Mouse (Mus musculus): ENCODE measurements around the gene Mylip. TPM values are rescaled to one million over a fixed set of nuclear protein-coding genes. Genes with fewer than 3 reads are reported as not detected.

The Mylip gene
- polyA plus RNA-seq, 1 experiment, result not detected

DNA sequence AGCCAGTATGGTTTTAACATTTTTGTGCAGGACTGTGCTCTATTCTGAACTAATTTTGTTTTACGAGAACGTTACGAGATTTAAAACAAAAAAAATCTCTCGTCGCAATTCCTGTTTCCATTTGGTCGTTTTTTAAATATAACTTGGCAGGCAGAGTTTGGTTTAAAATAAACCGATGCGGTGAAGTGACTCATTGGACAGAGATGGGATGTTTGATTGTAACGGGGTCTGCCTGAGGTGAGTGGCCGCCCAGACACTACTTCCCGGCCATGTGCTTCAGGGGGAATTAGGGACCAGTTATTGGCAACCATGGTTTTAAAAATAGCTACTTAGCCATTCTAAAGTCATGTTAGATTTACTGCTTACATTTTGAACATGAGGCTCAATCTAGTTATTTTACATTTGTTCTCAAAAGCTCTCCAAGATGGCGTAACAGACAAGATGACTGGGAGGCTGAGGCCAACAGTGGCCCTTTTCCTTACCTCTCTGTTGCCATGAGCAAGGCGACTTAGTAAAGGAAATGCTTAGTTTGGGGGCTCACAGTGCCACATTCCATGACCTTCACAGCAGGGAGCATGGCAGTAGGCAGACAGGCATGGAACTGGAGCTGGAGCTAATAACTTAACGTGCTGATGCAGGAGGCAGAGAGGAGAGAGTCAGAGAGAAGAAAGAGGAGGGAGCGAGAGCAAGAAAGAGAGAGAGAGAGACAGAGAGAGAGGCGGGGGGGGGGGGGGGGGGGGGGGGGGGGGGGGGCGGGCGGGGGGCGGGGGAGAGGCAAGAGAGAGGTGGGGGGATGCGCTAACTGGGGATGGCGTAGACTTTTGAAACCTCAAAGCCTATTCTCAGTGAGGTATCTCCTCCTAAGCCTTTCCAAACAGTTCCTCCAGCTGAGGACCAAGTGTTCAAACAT, 8.6 kb downstream of the Mylip start:
- peaks cover 4% of the 10 kb centered on the region; the same call in 1 of the 2 replicates for H3K4me1 ChIP-seq (ENCODE audit: control insufficient read depth, insufficient read depth, low read length)
- 77% methylated on average over 17 of the region's 21 CpGs for WGBS
- TF ChIP-seq POLR2A (IDR thresholded peaks at IDR 0.05; ENCODE audit: insufficient read depth, low read depth, low read length) (no peak), CTCF (IDR thresholded peaks at IDR 0.05; ENCODE audit: insufficient read depth, low read depth, low read length) (no peak)
- no peak overlapping the region for H3K4me3 ChIP-seq (ENCODE audit: insufficient read depth, low read depth, low read length)
- no peak overlapping the region for H3K27ac ChIP-seq (ENCODE audit: insufficient read depth, low read depth, low read length)

DNA sequence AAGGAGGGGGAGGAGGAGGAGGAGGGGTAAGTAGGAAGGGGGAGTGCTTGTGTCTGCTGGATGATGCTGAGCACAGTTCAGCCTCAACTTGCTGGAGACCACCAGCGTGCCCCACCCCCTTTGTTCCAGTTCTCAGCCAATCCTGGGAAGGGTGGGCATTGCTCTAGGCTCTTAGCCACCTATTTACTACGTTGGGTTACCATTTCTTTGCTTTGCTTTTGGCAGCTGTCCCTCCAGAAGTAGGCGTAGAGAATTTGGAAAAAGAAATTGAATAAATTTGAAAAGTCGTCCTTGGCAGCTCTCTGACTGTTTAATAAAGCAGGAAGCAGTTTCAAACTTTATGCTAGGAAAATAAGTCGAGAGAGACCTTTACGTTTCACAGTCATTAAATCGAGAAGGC, 11.2 kb downstream of the Mylip start:
- Histone ChIP-seq H3K4me1 (ENCODE audit: control insufficient read depth, insufficient read depth, low read length) (peaks cover 4% of the 10 kb centered on the region; the same call in 1 of the 2 replicates), H3K4me3 (ENCODE audit: insufficient read depth, low read depth, low read length) (no peak overlapping the region), H3K27ac (ENCODE audit: insufficient read depth, low read depth, low read length) (no peak overlapping the region)
- no peak for TF ChIP-seq POLR2A (IDR thresholded peaks at IDR 0.05; ENCODE audit: insufficient read depth, low read depth, low read length)
- no peak for TF ChIP-seq CTCF (IDR thresholded peaks at IDR 0.05; ENCODE audit: insufficient read depth, low read depth, low read length)
- 61% methylated on average over 7 of the region's 7 CpGs for WGBS

DNA sequence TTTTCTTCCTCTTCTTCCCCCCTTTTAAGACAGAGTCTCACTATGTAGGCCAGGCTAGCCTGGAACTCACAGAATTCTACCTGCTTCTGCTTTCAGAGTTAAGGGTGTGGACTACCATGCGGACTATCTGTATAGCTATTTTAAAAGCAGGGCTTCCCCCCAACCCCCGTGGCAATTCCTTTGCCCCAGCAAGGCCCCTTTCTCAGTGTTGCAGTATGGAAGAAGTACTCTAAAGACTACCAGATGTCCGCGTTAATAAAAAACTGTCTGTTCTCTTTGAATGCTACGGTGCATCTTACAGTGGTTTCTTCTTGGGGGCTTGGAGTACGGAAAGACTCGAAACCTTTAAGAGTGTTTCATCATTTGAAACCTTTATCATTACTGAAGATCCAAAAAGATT, 12.3 kb downstream of the Mylip start:
- TF ChIP-seq CTCF (IDR thresholded peaks at IDR 0.05; ENCODE audit: insufficient read depth, low read depth, low read length) (no peak), POLR2A (IDR thresholded peaks at IDR 0.05; ENCODE audit: insufficient read depth, low read depth, low read length) (no peak)
- Histone ChIP-seq H3K27ac (ENCODE audit: insufficient read depth, low read depth, low read length) (no peak overlapping the region), H3K4me1 (ENCODE audit: control insufficient read depth, insufficient read depth, low read length) (peaks cover 4% of the 10 kb centered on the region; the same call in 1 of the 2 replicates), H3K4me3 (ENCODE audit: insufficient read depth, low read depth, low read length) (no peak overlapping the region)
- 91% methylated on average over 7 of the region's 7 CpGs for WGBS

DNA sequence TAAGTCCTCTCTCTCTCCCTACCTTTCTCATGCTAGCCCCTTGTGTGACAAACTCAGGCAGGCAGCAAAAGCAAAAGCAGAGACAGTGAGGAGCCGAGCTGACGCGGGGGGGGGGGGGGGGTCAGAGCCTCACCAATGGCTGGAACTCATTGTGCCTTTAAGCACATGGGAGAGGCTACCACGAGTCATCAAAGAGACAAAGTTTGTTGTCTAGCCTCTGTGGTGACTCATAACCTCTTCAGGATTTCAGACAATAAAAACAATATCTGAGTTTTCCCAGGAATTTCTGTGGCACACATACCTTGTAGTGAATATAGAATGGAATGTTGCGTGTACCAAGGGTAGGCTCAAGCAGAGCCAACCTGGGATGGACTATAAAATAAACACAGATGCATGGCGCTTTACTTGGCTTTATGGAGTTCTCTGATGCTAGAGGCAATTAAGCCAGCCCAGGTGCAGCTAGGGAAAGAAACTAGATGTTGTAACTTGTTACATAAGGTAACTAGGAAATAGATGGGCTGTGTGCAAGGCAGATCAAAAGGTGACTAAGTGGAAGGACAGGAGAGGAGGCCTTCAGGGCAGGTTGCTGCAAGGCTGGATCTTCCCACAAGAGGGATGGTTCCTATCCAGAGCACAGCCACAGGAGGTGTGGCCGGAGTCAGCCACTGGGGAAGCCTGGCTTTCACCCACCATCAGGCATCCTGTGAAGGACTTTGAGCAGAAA, 12.9 kb downstream of the Mylip start:
- Histone ChIP-seq H3K4me1 (ENCODE audit: control insufficient read depth, insufficient read depth, low read length) (peaks cover 4% of the 10 kb centered on the region; the same call in 1 of the 2 replicates), H3K27ac (ENCODE audit: insufficient read depth, low read depth, low read length) (no peak overlapping the region), H3K4me3 (ENCODE audit: insufficient read depth, low read depth, low read length) (no peak overlapping the region)
- 86% methylated on average over 7 of the region's 7 CpGs for WGBS
- TF ChIP-seq POLR2A (IDR thresholded peaks at IDR 0.05; ENCODE audit: insufficient read depth, low read depth, low read length), result no peak
- TF ChIP-seq CTCF (IDR thresholded peaks at IDR 0.05; ENCODE audit: insufficient read depth, low read depth, low read length), result no peak

DNA sequence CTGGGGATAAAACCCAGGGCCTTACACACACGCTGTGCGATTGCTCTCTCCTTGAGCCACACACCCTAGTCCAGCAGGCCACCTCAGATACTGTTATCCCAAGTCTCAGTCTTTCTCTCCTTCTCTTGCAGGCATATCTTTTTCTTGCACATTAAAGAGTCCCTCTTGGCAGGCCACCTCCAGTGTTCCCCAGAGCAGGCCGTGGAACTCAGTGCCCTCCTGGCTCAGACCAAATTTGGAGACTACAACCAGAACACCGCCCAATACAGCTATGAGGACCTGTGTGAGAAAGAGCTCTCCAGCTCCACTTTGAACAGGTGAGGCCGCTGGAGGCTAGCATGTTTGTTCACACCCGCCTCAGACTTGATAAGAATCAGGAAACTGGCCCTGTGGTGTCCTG, 14.7 kb downstream of the Mylip start:
- 93% methylated on average over 6 of the region's 6 CpGs for WGBS
- H3K27ac ChIP-seq (ENCODE audit: insufficient read depth, low read depth, low read length), result no peak overlapping the region
- peaks cover 4% of the 10 kb centered on the region; the same call in 1 of the 2 replicates for H3K4me1 ChIP-seq (ENCODE audit: control insufficient read depth, insufficient read depth, low read length)
- TF ChIP-seq CTCF (IDR thresholded peaks at IDR 0.05; ENCODE audit: insufficient read depth, low read depth, low read length), result no peak
- no peak for TF ChIP-seq POLR2A (IDR thresholded peaks at IDR 0.05; ENCODE audit: insufficient read depth, low read depth, low read length)
- no peak overlapping the region for H3K4me3 ChIP-seq (ENCODE audit: insufficient read depth, low read depth, low read length)

DNA sequence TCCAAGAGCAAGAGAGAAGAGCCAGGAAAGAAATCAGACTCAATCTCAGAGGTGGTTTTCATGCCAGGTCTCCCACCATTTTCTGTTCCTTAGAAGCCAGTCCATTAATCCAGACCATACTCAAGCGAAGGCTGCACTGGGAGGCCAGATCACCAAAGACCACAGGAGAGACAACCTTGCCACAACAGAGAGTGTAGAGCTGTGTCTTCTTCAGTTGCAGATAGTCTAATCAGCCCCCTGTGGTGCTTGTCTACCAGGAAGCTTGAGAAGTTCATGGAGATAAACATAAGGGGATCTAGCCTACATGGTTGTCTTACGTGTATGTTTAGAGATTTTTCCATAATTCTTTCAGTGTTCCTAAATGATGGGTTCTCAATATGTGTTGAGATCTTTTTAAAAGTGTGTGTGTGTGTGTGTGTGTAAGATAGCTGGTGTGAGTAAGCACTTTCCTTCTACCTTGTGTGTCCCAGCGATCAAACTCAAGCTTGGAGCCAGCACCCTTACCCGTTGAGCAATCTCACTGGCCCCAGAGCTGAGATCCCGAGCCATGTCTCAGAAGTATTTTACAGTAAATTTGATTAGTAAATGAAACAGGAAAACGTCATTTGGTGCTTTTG, 15.8 kb downstream of the Mylip start:
- no peak overlapping the region for H3K4me3 ChIP-seq (ENCODE audit: insufficient read depth, low read depth, low read length)
- TF ChIP-seq POLR2A (IDR thresholded peaks at IDR 0.05; ENCODE audit: insufficient read depth, low read depth, low read length) (no peak), CTCF (IDR thresholded peaks at IDR 0.05; ENCODE audit: insufficient read depth, low read depth, low read length) (no peak)
- 97% methylated on average over 6 of the region's 6 CpGs for WGBS

DNA sequence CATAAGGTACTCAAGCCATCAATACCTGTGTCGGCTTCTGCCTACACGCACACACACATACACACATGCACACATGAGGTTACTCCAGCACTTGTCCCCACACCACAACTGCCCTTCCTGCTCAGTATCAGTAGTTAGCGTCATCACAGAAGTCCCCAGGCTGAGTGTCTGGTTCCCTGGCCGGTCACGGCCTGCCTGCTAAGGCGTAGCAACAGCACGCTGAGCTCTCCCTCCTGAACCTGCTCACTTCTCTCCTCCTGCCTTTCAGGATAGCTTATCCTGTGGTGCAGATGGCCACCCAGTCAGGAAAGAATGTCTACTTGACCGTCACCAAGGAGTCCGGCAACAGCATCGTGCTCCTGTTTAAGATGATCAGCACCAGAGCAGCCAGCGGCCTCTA, 16.7 kb downstream of the Mylip start:
- Histone ChIP-seq H3K27ac (ENCODE audit: insufficient read depth, low read depth, low read length) (no peak overlapping the region), H3K4me3 (ENCODE audit: insufficient read depth, low read depth, low read length) (no peak overlapping the region), H3K4me1 (ENCODE audit: control insufficient read depth, insufficient read depth, low read length) (no peaks in the 10 kb centered on the region)
- TF ChIP-seq CTCF (IDR thresholded peaks at IDR 0.05; ENCODE audit: insufficient read depth, low read depth, low read length), result no peak
- TF ChIP-seq POLR2A (IDR thresholded peaks at IDR 0.05; ENCODE audit: insufficient read depth, low read depth, low read length), result no peak
- WGBS, result 98% methylated on average over 11 of the region's 11 CpGs

More for the DNA sequence above, 15.8 kb downstream of the Mylip start:
- no peak overlapping the region for H3K27ac ChIP-seq (ENCODE audit: insufficient read depth, low read depth, low read length)
- H3K4me1 ChIP-seq (ENCODE audit: control insufficient read depth, insufficient read depth, low read length), result peaks cover 4% of the 10 kb centered on the region; the same call in 1 of the 2 replicates

DNA sequence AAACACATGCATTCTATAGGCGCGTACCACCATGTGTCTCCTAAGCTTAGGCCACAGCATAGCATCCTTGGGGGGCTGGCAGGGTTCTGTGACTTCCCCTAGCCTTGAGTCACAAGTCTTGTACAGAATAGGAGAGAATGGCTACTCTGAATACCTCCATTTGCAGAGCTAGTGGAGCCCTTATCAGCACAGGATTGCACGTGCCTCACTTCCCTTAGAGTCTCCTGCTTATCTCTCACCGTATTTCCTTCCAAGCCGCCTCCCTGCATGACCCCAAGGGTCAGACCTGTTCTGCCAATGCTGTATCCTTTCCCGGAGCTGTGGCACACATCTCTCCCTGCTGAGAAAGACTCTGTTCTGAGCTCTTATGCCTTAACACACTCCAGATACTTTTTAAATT, 17.2 kb downstream of the Mylip start:
- WGBS, result 88% methylated on average over 6 of the region's 6 CpGs

More for the DNA sequence above, 17.2 kb downstream of the Mylip start:
- Histone ChIP-seq H3K4me1 (ENCODE audit: control insufficient read depth, insufficient read depth, low read length) (no peaks in the 10 kb centered on the region), H3K4me3 (ENCODE audit: insufficient read depth, low read depth, low read length) (no peak overlapping the region), H3K27ac (ENCODE audit: insufficient read depth, low read depth, low read length) (no peak overlapping the region)
- no peak for TF ChIP-seq CTCF (IDR thresholded peaks at IDR 0.05; ENCODE audit: insufficient read depth, low read depth, low read length)
- no peak for TF ChIP-seq POLR2A (IDR thresholded peaks at IDR 0.05; ENCODE audit: insufficient read depth, low read depth, low read length)

Measured in olfactory bulb, adult 2 months (tissue).